Mouse (Mus musculus) cerebellum, adult 18-20 months (tissue): Measurements from ENCODE around the gene Lamtor2.
A peak's percentile ranks its signal among the peaks of the same experiment; 100 is the strongest.

Experiments
- DNase-seq, 2 experiments: peaks; one replicate each; pipeline ENCODE4 v3.0.0; 2021

The Lamtor2 gene

DNA sequence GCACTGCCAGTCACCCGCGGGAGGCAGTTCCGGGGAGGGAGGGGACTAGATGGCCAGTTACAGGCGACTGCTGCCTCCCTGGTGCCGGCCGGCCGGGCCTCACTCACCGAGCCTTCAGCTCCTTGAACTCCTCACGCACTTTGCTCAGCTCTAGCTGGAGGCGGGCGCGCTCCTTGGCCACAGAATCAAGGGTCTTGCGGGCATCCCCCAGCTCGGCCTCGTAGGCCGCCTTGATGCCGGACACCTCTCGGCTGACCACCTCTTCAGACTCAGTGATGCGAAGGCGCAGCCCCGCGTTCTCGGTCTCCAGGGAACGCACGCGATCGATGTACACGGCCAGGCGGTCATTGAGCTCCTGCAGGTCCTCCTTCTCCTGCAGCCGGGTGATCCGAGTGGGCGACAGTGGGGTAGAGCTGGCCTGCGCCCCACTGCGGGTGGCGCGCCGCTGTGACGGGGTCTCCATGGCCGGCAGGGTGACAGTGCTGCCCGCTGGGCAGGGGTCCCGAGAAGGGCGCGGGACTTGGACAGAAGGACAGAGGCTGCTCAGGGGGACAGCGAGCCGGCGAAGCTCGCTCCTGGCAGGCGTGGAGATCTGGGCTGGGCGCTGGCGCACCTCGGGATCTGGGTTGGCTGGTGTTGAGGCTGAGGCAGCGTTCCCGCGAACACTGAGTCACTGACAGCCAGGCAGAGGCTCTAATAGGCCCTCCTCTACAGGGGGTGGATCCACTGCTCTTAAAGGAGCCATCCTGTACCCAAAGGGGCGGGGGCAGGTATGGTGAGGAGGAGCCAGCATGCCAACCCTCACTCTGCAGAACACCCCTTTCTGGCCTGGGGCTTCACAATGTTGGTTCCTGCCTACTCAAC is 50.0 kb downstream of the Lamtor2 start:
- peak; percentile 94 for DNase-seq

DNA sequence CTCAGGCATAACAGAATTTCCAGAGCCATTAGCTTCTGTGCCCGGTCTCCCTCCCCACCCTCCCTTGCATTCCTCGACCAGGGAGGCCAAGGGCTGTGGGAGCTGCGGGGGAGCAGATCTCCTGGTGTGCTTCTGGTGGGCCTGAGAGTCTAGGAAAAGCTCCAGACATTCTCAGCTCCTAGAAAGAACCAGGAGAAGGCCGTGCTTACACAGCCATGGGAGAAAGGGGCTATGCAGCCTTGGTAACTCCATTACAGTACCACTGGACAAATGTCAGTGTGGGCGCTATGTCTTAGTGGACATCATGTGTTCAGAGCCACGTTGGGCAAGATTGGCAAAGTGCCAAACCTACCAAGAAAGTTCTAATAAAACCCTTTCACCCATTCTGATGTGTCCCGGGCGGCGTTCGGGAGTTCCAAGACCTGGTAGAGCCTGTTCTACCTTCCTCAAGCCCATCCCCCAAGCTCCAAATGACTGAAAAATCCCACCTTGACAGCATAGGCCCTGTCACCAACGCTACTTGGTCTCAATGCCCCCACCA is 50.8 kb downstream of the Lamtor2 start:
- peak in 1 of 2 experiments; percentile 52 for DNase-seq

DNA sequence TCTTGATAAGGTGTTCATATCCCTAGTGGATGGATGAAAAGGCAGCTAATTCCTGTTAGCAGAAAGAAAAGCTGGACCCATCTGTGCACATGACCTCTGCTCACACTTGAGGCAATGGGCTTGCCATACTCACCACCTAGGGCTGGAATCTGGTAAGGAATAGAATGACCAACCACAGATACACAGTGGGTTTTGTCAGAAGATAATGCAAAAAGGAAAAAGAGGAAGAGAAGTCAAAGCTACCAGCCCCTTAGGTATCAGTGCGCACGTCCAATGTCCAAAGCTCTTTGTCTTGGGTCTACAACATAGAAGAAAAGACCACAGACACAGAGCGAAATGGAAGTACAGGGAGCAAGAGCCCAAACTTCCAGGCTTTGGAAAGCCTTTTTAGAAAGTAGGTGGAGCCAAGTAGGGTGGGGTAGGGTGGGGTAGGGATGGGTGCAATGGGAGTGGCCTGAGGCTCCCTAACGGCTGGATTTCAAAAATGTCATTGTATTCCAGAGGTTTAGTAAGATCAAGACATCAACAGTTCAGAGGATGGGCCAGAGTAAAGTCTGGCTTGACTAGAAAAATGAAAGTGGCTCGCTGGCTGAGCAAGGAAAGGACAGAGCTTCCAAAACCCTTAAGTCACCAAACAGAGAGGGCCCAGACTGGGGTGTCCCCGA is 51.4 kb downstream of the Lamtor2 start:
- no peak for DNase-seq

DNA sequence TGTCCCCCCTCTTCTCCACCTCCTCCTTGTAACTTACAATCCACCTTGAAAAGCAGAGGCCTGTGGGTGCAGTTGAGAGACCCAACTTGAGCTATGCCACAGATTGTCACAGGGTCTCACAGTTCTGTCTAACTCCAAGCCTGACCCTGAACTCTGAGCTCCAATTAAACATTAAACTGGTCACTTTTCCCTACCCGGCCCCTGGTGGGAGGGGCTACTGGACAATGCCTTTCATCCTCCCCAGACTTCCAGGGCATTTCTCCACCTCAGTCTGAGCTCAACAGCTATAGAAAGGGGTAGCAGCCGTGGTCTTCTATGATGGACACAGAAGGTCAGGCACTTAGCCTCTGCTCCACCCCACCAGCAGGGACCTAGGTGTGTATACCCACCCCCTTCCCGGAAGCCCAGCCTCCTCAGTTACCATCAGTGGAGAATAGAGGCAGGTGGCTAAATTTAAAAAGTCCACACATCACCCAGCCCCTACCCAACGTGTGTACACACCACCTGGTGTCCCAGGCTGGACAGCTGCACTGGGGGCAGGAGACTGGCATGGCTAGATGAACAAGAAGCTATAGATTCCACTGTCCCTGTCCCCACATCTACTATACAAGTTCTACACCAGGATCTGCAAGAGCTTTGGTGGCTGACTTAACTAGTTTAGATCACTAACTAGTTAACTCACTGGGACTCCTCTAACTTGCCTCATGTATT is 52.1 kb downstream of the Lamtor2 start:
- DNase-seq: no peak

DNA sequence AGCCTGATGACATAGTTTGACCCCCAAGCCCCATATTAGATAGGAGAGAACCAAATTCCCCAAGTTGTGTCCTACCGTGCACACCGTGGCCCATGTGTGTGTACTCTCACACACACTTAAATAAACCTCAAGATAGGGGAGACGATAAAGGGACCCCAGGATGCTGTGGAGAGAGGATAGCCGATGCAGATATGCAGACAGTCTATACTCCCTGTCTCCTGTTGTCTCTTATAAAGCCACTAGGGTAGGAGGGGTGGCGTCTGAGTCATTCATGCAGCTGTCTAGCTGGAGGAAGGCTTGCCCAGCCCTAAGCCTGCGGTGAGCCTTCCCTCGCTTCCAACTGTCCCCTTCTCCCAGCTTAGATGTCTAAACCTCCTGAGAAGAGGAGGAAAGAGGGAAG is 52.8 kb downstream of the Lamtor2 start:
- DNase-seq: no peak
